Mouse (Mus musculus): ENCODE data around the gene Keap1.

DNA sequence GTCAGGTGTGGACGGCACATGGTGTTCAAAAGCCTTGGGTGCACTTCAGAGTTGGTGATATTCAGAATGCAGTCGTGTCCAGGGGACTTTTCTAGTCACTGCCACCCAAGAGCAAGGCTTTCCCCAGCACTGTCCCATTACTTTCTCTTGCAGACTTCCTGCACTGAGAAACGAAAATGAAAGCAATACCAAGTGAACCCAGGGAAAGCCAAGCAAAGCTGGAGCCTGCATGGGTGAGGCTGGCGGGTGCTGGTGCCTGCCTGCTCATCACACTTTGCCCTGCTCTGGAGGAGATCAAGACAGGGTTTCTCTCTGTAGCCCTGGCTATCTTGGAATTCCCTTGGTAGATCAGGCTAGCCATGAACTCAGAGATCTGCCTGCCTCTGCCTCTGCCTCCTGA, 3.8 kb downstream of the Keap1 start:
- TF ChIP-seq CTCF (IDR thresholded peaks at IDR 0.05; ENCODE audit: extremely low read depth, insufficient read length, insufficient replicate concordance, low read depth, low read length) (no peak), POLR2A (IDR thresholded peaks at IDR 0.05; ENCODE audit: low read depth, low read length) (no peak; the same call in 1 of the 2 replicates)
